ENCODE assay signal across 31 mouse cellular contexts in the genomic region with DNA sequence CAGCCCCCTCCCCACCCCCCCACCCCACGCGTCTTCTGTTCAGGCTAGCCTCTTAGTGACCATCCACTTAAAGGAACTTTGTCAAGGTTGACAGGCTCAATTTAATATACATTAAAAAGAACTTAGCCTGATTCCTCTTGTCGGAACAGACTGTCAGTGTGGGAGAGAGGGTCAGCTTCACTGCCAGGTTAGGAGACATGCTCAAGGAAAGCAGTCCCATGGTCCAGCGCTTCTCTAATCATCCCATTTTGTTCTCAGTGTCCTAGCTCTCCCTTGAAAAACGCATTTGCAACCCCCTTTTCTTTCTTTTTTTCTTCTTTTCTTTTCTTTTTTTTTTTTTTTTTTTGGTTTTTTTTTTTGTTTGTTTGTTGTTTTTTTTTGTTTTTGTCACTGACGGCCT.
"Had no signal": no experiment of that assay in that cellular context is flagged by ENCODE, and none has a peak within 500 bp of the region (broad histone marks: within the 10 kb centered on the region; RNA-seq: fewer than 3 reads in every experiment).

No protein-coding gene starts in this region.

- H3K36me3 ChIP-seq: heart, embryonic 10.5 days; heart, embryonic 12.5 days; heart, embryonic 13.5 days; heart, embryonic 15.5 days; hindbrain, embryonic 10.5 days; hindbrain, embryonic 12.5 days; hindbrain, embryonic 13.5 days; hindbrain, embryonic 15.5 days; intestine, embryonic 15.5 days had no signal

- H3K4me2 ChIP-seq: heart, embryonic 11.5 days; heart, embryonic 12.5 days; heart, embryonic 13.5 days; heart, embryonic 15.5 days; hindbrain, embryonic 12.5 days; hindbrain, embryonic 13.5 days; hindbrain, embryonic 14.5 days; hindbrain, embryonic 15.5 days; intestine, embryonic 15.5 days had no signal

- ATAC-seq: hindbrain, embryonic 16.5 days; hindbrain, postnatal 0 days; inflammation-experienced regulatory T-cells, adult 6 months; intestine, embryonic 15.5 days; intestine, embryonic 16.5 days; intestine, postnatal 0 days had no signal

- H3K27me3 ChIP-seq: heart, embryonic 12.5 days; heart, embryonic 13.5 days; heart, embryonic 15.5 days; hindbrain, embryonic 12.5 days; hindbrain, embryonic 13.5 days; hindbrain, embryonic 15.5 days; intestine, embryonic 15.5 days had no signal

- DNase-seq: heart, adult 18-20 months; heart, adult 2 months; heart, postnatal 10 days; heart, postnatal 14 days; heart, postnatal 36 days; heart, postnatal 4 days; kidney, adult 2 months; kidney, adult 8-10 months; kidney, postnatal 10 days; kidney, postnatal 14 days; kidney, postnatal 36 days; layer of hippocampus, adult 9-11 months; layer of hippocampus, postnatal 36 days had no signal

- H3K9ac ChIP-seq: heart, embryonic 12.5 days; heart, embryonic 13.5 days; heart, embryonic 15.5 days; hindbrain, embryonic 12.5 days; hindbrain, embryonic 13.5 days; hindbrain, embryonic 14.5 days; hindbrain, embryonic 15.5 days; intestine, embryonic 15.5 days had no signal

- H3K9me3 ChIP-seq: heart, embryonic 15.5 days; hindbrain, embryonic 15.5 days; intestine, embryonic 15.5 days had no signal

- H3K4me1 ChIP-seq: heart, embryonic 10.5 days; heart, embryonic 12.5 days; heart, embryonic 13.5 days; heart, embryonic 15.5 days; hindbrain, embryonic 10.5 days; hindbrain, embryonic 12.5 days; hindbrain, embryonic 13.5 days; hindbrain, embryonic 15.5 days; intestine, embryonic 15.5 days had no signal

- H3K27ac ChIP-seq: heart, adult 2 months; heart, embryonic 10.5 days; heart, embryonic 13.5 days; heart, embryonic 15.5 days; hindbrain, embryonic 10.5 days; hindbrain, embryonic 12.5 days; hindbrain, embryonic 13.5 days; hindbrain, embryonic 14.5 days; hindbrain, embryonic 15.5 days; hindbrain, postnatal 0 days; intestine, embryonic 15.5 days; layer of hippocampus, adult 2 months; left cerebral cortex, adult 2 months had no signal

- H3K4me3 ChIP-seq: heart, adult 2 months; heart, embryonic 10.5 days; heart, embryonic 12.5 days; heart, embryonic 13.5 days; heart, embryonic 15.5 days; hindbrain, embryonic 10.5 days; hindbrain, embryonic 12.5 days; hindbrain, embryonic 13.5 days; hindbrain, embryonic 15.5 days; intestine, embryonic 15.5 days; layer of hippocampus, adult 2 months; left cerebral cortex, adult 2 months had no signal
